Mouse (Mus musculus): ENCODE measurements around the gene Ttc5. TPM values are rescaled to one million over a fixed set of nuclear protein-coding genes. Genes with fewer than 3 reads are reported as not detected.
"Not testable (repeated sequence)": the region's sequence is repeated elsewhere in the genome, so short reads cannot be mapped to it uniquely, and the experiment has no call there.

Gene Ttc5
- polyA plus RNA-seq, 1 experiment from 2014 or later: 67.0 TPM

- ATAC-seq (replicated peaks; ENCODE audit: low FRiP score, low TSS enrichment, low read depth); H3K4me1 ChIP-seq (replicated peaks; ENCODE audit: control insufficient read depth, insufficient read depth, low read length); H3K9ac ChIP-seq (ENCODE audit: low read length); DNase-seq (ENCODE audit: low spot score); H3K36me3 ChIP-seq (ENCODE audit: control insufficient read depth, insufficient read depth, low read length); H3K27ac ChIP-seq (ENCODE audit: low read depth); H3K27me3 ChIP-seq (replicated peaks; ENCODE audit: control insufficient read depth, insufficient read depth, low read length); H3K9me3 ChIP-seq (ENCODE audit: control insufficient read depth, low read length); H3K4me3 ChIP-seq (ENCODE audit: low read depth, low read length): not testable (repeated sequence)
- 86% methylated on average over 5 of the region's 5 CpGs for WGBS
- H3K4me2 ChIP-seq (ENCODE audit: low read length): peak overlapping the region; percentile 54
Measured at GRCm38 (mm10) chr14:50806469-50806868, 21.1 kb upstream of the Ttc5 start.

- no peaks in the 10 kb centered on the region for H3K27me3 ChIP-seq (replicated peaks; ENCODE audit: control insufficient read depth, insufficient read depth, low read length)
- H3K4me3 ChIP-seq (ENCODE audit: low read depth, low read length): no peak overlapping the region
- ATAC-seq (replicated peaks; ENCODE audit: low FRiP score, low TSS enrichment, low read depth): no peak
- DNase-seq (ENCODE audit: low spot score): no peak
- H3K4me2 ChIP-seq (ENCODE audit: low read length): no peak overlapping the region
- no peak overlapping the region for H3K27ac ChIP-seq (ENCODE audit: low read depth)
- no peaks in the 10 kb centered on the region; the same call in 1 of the 2 replicates for H3K36me3 ChIP-seq (ENCODE audit: control insufficient read depth, insufficient read depth, low read length)
- no peaks in the 10 kb centered on the region; the same call in 1 of the 2 replicates for H3K4me1 ChIP-seq (replicated peaks; ENCODE audit: control insufficient read depth, insufficient read depth, low read length)
- no peaks in the 10 kb centered on the region for H3K9me3 ChIP-seq (ENCODE audit: control insufficient read depth, low read length)
- 63% methylated on average over 13 of the region's 13 CpGs for WGBS
- H3K9ac ChIP-seq (ENCODE audit: low read length): no peak overlapping the region
Measured at GRCm38 (mm10) chr14:50804683-50805082, 19.4 kb upstream of the Ttc5 start.

DNA sequence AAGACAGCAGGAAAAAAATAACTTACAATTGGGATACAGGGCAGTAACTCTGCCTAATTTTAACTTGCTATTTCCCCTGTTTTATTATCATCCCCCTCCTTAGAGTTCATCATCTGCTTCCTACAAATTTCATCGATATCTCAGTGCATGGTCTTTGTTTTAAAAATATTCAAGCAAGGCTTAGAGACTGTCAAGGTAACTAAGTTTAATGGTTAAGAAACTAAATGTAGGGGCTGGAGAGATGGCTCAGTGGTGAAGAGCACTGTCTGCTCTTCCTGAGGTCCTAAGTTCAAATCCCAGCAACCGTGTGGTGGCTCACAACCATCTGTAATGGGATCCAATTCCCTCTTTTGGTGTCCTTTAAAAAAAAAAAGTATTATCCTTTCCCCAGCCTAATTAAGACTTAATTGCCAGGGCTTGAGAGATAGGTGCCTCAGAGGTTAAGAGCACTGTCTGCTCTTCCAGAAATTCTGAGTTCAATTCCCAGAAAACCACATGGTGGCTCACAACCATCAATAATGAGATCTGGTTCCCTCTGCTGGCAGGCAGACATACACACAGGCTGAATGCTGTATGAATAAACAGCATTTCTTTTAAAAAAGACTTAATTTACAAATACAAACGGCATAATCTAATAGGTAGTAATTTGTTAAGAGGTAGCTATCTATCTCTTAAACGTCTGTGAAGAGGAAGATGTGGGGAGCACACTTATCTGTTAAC, 17.7 kb upstream of the Ttc5 start:
- Histone ChIP-seq H3K27ac (ENCODE audit: low read depth) (no peak overlapping the region), H3K9me3 (ENCODE audit: control insufficient read depth, low read length) (no peaks in the 10 kb centered on the region), H3K36me3 (ENCODE audit: control insufficient read depth, insufficient read depth, low read length) (no peaks in the 10 kb centered on the region), H3K4me1 (replicated peaks; ENCODE audit: control insufficient read depth, insufficient read depth, low read length) (no peaks in the 10 kb centered on the region), H3K4me2 (ENCODE audit: low read length) (no peak overlapping the region), H3K4me3 (ENCODE audit: low read depth, low read length) (no peak overlapping the region), H3K9ac (ENCODE audit: low read length) (no peak overlapping the region), H3K27me3 (replicated peaks; ENCODE audit: control insufficient read depth, insufficient read depth, low read length) (no peaks in the 10 kb centered on the region)
- DNase-seq (ENCODE audit: low spot score) (no peak), ATAC-seq (replicated peaks; ENCODE audit: low FRiP score, low TSS enrichment, low read depth) (no peak)
- 59% methylated on average over 4 of the region's 4 CpGs for WGBS

- Histone ChIP-seq H3K4me2 (ENCODE audit: low read length) (no peak overlapping the region), H3K9ac (ENCODE audit: low read length) (no peak overlapping the region), H3K36me3 (ENCODE audit: control insufficient read depth, insufficient read depth, low read length) (no peaks in the 10 kb centered on the region), H3K9me3 (ENCODE audit: control insufficient read depth, low read length) (no peaks in the 10 kb centered on the region), H3K4me1 (replicated peaks; ENCODE audit: control insufficient read depth, insufficient read depth, low read length) (no peaks in the 10 kb centered on the region), H3K27ac (ENCODE audit: low read depth) (no peak overlapping the region), H3K27me3 (replicated peaks; ENCODE audit: control insufficient read depth, insufficient read depth, low read length) (no peaks in the 10 kb centered on the region), H3K4me3 (ENCODE audit: low read depth, low read length) (no peak overlapping the region)
- ATAC-seq (replicated peaks; ENCODE audit: low FRiP score, low TSS enrichment, low read depth) (no peak), DNase-seq (ENCODE audit: low spot score) (no peak)
- WGBS: 90% methylated on average over 6 of the region's 6 CpGs
Measured at GRCm38 (mm10) chr14:50802441-50802840, 17.1 kb upstream of the Ttc5 start.

DNA sequence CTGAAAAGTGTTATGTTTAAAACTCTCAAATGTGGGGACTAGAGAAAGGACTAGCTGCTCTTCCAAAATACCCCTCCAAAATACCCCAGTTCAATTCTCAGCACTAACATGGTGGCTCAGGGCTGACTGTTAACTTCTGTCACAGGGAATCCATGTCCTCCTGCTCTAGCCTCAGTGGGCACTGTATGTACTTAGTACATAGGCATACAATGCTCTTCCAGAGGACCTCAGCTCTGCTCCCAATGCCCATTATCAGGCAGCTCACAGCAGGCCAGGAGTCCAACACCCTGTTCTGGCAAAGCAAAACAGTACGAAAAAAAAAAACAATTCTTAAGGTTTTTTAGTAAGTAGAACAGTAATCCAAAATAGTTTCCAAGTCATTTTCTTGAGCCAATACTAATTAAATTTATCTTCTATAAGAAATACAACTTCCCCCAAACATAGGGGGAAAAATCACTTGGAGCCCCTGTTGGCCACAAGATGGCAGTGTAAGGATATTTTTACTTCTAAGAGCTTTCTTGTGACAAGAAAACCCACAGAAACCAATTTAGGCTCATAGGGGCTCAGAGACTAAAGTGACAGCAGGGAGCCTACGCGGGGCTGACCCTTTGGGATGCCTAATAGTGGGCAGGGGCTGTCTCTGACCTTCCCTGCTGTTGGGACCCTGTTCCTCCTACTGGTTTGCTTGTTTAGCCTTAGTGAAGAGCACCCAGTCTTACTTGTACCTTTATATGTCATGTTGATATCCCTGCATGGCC, 14.4 kb upstream of the Ttc5 start:
- Histone ChIP-seq H3K36me3 (ENCODE audit: control insufficient read depth, insufficient read depth, low read length) (no peaks in the 10 kb centered on the region), H3K27ac (ENCODE audit: low read depth) (no peak overlapping the region), H3K27me3 (replicated peaks; ENCODE audit: control insufficient read depth, insufficient read depth, low read length) (no peaks in the 10 kb centered on the region), H3K4me1 (replicated peaks; ENCODE audit: control insufficient read depth, insufficient read depth, low read length) (no peaks in the 10 kb centered on the region), H3K4me3 (ENCODE audit: low read depth, low read length) (no peak overlapping the region), H3K9me3 (ENCODE audit: control insufficient read depth, low read length) (no peaks in the 10 kb centered on the region), H3K4me2 (ENCODE audit: low read length) (no peak overlapping the region), H3K9ac (ENCODE audit: low read length) (no peak overlapping the region)
- 5% methylated on average over 3 of the region's 3 CpGs for WGBS
- no peak for ATAC-seq (replicated peaks; ENCODE audit: low FRiP score, low TSS enrichment, low read depth)
- peak; percentile 57 for DNase-seq (ENCODE audit: low spot score)

DNA sequence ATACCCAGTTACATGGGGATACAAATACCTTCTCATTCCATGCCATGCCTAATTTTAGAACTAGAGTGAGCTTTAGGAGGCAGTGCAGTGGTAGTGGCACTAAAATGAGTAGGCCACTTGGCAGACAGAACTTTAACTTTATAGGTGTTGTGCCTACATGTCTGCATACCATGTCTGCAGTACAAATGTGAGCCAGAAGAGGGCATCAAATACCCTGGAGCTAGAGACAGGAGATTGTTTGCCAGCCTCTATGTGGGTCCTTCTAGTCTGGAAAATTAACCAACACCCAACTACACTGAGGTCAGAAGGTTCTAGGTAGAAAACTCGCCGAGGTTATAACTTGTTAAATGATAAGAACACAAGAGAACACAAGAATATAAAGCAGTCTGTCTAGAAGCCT, 13.2 kb upstream of the Ttc5 start:
- no peaks in the 10 kb centered on the region for H3K4me1 ChIP-seq (replicated peaks; ENCODE audit: control insufficient read depth, insufficient read depth, low read length)
- no peak overlapping the region for H3K4me3 ChIP-seq (ENCODE audit: low read depth, low read length)
- ATAC-seq (replicated peaks; ENCODE audit: low FRiP score, low TSS enrichment, low read depth): no peak
- no peaks in the 10 kb centered on the region for H3K36me3 ChIP-seq (ENCODE audit: control insufficient read depth, insufficient read depth, low read length)
- H3K4me2 ChIP-seq (ENCODE audit: low read length): no peak overlapping the region
- no peaks in the 10 kb centered on the region for H3K9me3 ChIP-seq (ENCODE audit: control insufficient read depth, low read length)
- 63% methylated on average over 2 of the region's 2 CpGs for WGBS
- no peaks in the 10 kb centered on the region for H3K27me3 ChIP-seq (replicated peaks; ENCODE audit: control insufficient read depth, insufficient read depth, low read length)
- no peak overlapping the region for H3K27ac ChIP-seq (ENCODE audit: low read depth)
- no peak overlapping the region for H3K9ac ChIP-seq (ENCODE audit: low read length)
- no peak for DNase-seq (ENCODE audit: low spot score)

DNA sequence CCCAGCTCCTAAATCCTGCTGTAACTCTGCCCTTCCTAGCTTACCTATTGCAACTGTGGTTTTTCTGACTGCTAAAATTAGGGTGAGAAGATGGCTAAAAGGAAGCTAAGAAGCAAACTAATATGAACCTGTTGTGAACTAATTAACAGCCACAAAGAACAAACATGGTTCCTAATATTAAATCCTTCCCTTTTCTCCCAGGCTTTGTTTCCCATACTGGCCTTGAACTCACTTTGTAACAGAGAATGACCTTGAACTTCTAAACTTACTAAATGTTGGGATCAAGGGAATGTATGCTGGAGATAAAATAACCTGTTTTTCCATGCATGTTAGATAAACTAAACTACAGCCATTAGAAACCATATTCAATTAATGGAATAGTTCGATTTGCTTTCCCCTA, 11.1 kb upstream of the Ttc5 start:
- WGBS: 84% methylated on average over 1 of the region's 1 CpGs
- Histone ChIP-seq H3K27me3 (replicated peaks; ENCODE audit: control insufficient read depth, insufficient read depth, low read length) (no peaks in the 10 kb centered on the region), H3K9ac (ENCODE audit: low read length) (no peak overlapping the region), H3K27ac (ENCODE audit: low read depth) (no peak overlapping the region), H3K36me3 (ENCODE audit: control insufficient read depth, insufficient read depth, low read length) (no peaks in the 10 kb centered on the region), H3K9me3 (ENCODE audit: control insufficient read depth, low read length) (no peaks in the 10 kb centered on the region), H3K4me1 (replicated peaks; ENCODE audit: control insufficient read depth, insufficient read depth, low read length) (no peaks in the 10 kb centered on the region), H3K4me3 (ENCODE audit: low read depth, low read length) (no peak overlapping the region), H3K4me2 (ENCODE audit: low read length) (no peak overlapping the region)
- DNase-seq (ENCODE audit: low spot score) (no peak), ATAC-seq (replicated peaks; ENCODE audit: low FRiP score, low TSS enrichment, low read depth) (no peak)

DNA sequence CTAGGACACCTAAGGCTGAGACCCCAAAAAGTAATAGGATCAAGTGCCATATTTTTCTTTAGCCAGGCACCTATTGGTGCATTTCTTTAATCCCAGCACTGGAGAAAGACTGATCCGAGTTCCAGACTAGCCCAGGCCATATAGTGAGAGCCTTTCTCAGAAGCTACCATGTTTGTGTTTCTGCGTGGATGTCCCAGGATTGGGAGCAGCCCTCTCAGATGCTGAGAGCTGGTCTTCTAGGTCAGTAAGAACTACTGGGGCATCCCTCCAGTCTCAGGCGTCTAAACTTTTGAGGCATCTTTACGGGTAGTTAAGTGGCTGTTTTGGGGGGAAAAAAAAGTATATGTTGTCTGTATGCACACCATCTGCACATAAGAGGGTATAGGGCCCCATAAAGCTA, 10.6 kb upstream of the Ttc5 start:
- Histone ChIP-seq H3K4me2 (ENCODE audit: low read length) (no peak overlapping the region), H3K9ac (ENCODE audit: low read length) (no peak overlapping the region), H3K4me1 (replicated peaks; ENCODE audit: control insufficient read depth, insufficient read depth, low read length) (no peaks in the 10 kb centered on the region), H3K4me3 (ENCODE audit: low read depth, low read length) (no peak overlapping the region), H3K27me3 (replicated peaks; ENCODE audit: control insufficient read depth, insufficient read depth, low read length) (no peaks in the 10 kb centered on the region), H3K36me3 (ENCODE audit: control insufficient read depth, insufficient read depth, low read length) (no peaks in the 10 kb centered on the region), H3K27ac (ENCODE audit: low read depth) (no peak overlapping the region), H3K9me3 (ENCODE audit: control insufficient read depth, low read length) (no peaks in the 10 kb centered on the region)
- peak; percentile 24 for DNase-seq (ENCODE audit: low spot score)
- ATAC-seq (replicated peaks; ENCODE audit: low FRiP score, low TSS enrichment, low read depth): no peak
- 88% methylated on average over 4 of the region's 4 CpGs for WGBS

Measured in intestine, embryonic 14.5 days (tissue).